Mouse (Mus musculus) bone marrow, adult 2 months (tissue): ENCODE measurements around the gene Acrbp.

Source experiments
- CTCF ChIP-seq: fragments of 200-500 bp; IDR thresholded peaks from 2 replicates; pipeline ENCODE4 v1.5.1; 2011; ENCODE audit warnings: low read length, control low read depth; ENCODE audit not compliant: control insufficient read depth, insufficient read depth
- POLR2A ChIP-seq: fragments of 200-500 bp; IDR thresholded peaks from 2 replicates; pipeline ENCODE4 v1.6.1; 2011; ENCODE audit warnings: low read depth, mild to moderate bottlenecking, control low read depth, low read length, borderline replicate concordance; ENCODE audit not compliant: control insufficient read depth

DNA sequence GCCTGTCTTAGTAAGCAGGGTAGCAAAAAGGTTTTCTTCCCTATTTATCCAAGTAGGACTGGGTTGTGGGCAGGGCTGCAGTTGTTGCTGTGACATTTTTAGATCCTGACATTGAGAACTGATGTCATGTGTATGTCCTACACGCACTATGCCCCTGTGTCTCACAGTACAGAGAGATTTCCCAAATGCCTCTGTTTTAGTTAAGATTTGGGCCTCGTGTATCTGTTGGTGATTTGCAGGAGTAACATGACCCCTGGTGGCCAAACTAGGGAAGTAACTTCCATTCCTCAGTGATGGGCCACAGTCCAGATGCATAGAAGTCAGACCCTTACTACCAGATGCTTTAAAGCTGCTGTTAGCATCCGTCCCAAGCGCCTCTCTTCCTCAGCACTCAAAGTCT is 34.9 kb downstream of the Acrbp start:
- TF ChIP-seq CTCF (peak; percentile 51), POLR2A (no peak)
